Mouse (Mus musculus): ENCODE measurements around the gene Spg21.
A peak's percentile ranks its signal among the peaks of the same experiment; 100 is the strongest.

The Spg21 gene

DNA sequence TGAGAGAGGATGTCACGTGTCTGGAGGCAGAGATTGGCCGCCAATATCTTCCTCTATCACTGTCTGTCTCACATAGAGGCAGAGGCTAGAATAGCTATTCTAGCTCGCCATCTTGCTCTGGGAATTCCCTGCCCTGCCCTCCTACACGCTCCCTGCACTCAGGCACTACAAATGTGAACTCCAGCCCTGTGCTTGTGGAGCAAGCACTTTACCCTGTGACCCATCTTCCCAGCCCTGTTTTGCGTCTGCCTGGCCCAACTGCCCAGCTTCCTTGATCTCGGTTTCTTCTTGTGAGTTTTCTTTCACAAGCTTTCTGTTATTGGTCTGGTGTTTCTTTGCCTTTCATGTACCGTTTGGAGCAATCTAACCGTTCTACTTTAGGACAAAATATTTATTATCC lies 18.4 kb downstream of the Spg21 start:
- no peak for DNase-seq (ENCODE audit: low spot score)

DNA sequence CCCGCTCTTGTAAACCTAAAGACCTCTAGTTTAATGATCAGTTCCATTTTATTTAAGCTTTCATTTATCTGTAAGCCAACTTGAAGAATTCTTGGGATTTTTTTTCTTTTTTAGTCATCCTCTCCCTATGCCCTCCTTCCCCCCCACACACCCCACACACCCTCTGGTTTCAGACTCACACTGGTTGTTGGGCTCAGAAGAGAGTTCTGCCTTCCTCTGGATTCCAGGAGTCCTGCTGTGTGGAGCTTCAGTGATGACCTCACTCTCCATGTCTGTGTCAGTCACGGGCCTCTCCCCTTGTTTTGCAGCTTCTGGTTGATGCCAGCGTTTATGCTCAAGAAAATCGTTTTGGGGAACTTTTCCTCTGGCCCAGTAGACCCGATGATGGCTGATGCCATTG lies 19.3 kb downstream of the Spg21 start:
- DNase-seq (ENCODE audit: low spot score) = no peak

DNA sequence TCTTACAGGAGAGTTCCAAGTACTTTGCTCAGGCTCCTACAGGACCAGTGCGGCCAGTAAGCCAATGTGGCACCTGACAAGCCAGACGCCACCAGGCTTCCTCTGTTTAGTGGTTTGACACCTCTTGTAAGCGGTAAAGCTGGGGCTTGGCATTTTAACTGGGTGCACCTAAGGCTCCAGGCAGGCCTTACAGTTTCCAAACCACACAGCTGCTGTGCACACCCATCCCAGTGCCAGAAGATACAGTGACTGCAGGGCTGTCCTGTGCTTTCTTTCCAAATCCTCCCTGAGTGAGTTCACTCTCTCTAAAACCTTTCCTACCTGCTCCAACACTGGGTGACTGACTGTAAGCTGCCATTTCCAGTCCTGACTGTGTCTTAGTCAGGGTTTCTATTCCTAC lies 30.7 kb downstream of the Spg21 start:
- no peak for DNase-seq (ENCODE audit: low spot score)

DNA sequence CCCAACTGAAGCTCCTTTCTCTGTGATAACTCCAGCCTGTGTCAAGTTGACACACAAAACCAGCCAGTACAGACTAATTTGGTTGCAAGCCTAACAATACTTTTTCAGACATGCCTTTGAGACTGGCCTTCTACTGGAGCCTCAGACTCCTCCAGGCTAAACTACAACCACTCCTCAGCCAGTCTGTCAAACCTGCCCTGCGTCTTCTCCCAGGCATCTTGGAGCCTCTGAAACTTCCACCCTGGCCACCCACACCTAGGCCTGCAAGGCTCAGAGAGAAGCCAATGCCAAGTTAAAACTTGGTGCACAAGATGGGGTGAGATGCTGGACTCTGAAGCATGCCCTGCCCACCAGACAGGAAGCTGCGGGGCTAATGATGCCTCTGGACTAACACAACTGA lies 31.6 kb downstream of the Spg21 start:
- no peak for DNase-seq (ENCODE audit: low spot score)

DNA sequence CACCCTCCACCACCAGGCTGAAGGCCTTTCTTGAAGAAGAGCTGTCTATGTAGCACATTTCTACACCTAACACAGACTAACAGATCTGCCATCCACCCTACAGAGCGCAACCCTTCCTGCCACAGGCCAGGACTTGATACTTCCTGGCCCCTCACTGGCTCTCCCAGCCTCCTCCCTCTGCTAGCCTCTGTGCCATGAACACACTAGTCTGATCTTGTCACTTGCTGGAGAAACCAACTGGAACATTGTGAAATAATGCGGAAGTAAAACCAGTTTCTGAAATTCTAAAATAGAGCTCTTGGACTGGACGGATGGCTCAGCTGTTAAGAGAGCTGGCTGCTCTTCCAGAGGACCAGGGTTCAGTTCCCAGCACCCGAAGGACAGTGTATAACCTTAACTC lies 32.1 kb downstream of the Spg21 start:
- no peak for DNase-seq (ENCODE audit: low spot score)

DNA sequence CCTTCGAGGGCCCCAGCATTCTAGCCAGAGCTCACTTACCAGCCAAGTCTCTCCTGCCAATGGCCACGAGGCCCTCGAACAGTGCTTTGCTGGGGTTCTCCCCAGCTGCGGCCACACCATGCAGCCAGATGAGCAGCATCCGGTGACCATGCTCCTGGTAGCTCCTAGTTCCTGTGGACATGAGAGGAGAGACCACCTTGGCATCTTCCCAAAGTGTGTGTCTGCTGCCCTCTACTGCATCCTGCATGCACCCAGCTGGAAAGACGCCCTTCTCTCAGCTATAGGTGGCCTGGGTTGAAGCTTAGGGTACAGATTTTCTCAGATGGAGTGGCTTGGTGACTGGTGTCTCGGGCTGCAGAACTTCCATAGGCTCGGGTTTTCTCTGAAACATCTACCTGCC lies 41.4 kb downstream of the Spg21 start:
- DNase-seq (ENCODE audit: low spot score) = peak; percentile 64

DNA sequence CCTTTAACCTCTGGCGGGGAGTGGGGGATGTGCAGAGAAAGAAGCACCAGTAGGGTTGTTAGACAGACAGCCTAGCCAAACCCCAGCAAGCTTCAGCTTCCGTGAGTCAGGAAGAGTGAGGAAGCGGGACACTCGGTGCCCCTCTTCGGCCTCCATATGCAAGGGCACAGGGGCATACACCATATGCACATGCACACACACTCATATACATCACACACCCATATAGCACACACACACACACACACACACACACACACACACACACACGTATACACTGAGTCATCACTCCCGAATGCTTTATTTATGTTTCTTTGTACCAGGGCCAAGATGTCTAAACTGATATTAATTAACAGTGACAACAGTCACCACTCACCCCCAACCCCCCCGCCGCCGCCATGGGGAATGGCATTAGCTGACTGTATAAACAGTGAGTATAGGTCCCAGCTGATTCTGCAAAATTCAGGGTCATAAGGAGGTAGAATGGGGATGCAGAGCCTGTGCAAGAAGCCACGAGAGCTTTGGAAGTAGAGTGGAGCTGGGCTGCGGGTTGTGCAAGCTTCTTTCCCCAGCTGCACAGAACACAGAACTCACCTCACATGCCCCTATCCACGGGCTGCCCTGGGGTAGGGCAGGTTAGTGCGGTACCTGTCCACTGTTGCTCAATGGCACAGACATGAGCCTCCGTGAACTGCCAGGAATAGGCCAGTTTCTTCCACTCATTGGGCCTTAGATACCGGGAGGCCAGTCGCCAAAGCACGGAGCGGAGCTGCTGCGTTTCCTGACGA lies 42.2 kb downstream of the Spg21 start:
- DNase-seq (ENCODE audit: low spot score) = no peak

DNA sequence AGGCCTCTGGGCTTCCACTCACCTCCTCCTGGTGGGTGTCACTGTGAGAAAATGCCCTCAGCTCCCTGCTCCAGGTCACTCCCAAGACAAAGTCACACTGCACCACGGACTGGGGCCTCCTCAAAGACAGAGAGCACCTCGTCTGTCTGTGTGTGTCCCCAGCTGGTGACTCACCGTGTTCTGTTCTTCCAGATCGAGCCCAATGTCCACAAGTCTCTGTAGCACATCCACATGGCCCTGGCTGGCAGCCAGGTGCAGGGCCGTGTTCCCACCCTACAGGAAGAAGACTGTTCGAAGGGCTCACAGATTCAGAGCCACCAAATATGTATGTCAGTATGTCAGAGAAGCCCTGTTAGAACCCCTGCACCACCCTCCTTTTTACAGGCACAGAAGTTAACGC lies 47.7 kb downstream of the Spg21 start:
- DNase-seq (ENCODE audit: low spot score) = no peak

DNA sequence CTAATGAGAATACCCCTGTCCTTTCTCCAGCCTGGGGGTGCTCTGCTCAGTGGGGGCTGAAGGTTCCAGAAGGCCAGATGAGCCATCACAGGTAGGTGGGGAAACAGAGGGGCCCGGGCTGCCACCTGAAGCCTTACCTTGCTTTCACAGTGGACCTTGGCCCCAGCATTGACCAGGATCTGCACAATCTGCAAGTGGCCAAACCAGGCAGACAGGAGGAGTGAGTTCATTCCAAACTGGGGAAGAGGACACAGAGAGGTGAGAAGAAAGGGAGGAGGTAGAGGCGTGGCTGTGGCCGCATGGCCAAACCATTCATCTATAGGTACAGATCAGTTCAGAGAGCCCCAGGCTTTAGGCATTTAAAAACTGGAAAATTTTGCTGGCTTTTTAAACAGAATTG lies 51.8 kb downstream of the Spg21 start:
- no peak for DNase-seq (ENCODE audit: low spot score)

DNA sequence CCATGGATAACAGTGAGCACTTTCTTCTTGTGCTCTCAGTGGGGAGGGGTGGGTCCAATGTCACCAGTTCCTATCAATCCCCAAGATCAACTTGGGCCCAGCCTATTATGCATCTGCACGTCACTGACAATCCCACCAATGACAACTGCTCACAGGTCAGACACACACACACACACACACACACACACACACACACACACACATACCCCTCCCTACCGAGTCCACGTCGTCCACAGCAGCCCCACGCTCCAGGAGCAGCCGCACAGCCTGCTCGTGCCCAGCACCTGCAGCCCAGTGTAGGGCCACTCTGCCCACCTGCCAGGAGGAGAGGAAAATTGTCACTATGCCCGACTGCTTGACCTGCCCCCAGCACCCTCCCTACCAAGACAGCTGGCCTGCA lies 53.7 kb downstream of the Spg21 start:
- DNase-seq (ENCODE audit: low spot score) = no peak

DNA sequence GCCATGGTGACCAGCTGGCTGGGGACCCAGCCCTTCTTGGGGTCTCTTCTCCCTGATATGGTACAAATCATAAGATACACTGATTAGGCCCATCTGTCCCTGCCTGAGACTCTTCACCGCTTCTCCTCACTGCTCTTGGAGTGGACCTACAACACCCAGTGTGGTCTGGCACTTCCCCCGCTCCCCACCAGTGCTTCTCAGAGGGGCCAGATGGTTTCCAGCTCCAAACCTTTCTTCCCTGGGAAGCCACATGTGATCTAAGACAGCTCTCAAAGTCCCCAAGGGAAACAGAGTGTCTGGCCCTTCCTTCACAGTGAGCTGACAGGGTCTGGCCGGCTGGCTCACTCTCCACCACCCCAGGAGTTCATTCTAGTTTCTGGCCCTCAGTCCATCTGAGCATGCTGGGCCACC lies 54.1 kb downstream of the Spg21 start:
- no peak for DNase-seq (ENCODE audit: low spot score)

DNA sequence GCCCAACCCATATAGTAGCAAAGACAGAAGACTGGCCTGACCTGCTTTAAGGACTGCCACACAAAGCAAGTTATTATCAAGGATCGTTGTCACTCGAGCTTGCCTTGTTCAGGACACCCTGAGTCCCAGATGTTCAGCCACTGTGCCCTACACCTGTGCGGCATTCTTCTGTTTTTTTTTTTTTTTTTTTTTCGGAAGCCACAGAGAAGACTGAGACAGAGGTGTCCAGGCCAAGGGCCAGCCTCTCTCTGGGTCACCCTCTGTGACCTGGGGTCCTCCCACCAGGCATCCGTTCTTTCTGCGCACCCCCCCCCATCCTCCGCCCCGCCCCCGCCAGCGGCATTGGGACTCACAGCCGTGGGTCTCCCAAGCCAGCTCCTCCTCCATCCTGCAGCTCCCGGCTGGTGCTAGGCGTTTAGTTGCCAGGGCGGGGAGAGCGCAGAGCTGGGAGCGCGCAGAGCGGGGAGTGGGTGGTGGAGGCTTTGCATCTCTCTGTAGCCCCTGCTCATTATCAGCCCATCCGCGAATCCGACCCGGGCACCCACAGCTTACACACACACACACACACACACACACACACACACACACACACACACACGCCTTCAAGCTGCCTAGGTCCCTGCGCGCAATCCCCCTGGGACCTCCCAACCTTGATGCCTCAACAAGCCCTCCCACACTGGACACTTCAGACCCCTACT lies 59.2 kb downstream of the Spg21 start, which contains the start of gene Ankdd1a:
Gene Ankdd1a (minus strand): TSS at position 387 of the 698 bp plus-strand sequence.
- peak; percentile 52 for DNase-seq (ENCODE audit: low spot score)

DNA sequence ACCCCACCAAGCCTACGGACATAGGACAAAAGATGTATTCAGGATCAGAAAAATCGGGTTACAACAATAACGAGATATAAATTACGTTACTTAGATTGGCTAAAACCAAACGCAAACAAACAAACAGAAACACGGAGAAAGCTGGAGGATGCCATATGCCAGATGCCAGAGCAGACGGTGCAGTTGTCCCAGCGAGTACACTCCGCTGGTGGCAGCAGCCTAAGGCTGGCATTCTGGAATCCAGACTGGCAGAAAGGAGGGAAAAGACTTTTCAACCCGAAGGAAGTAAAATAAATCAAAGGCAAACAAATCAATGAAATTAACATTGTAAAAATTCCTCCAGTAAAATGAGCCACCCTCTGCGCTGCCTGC lies 59.7 kb downstream of the Spg21 start:
- no peak for DNase-seq (ENCODE audit: low spot score)

DNA sequence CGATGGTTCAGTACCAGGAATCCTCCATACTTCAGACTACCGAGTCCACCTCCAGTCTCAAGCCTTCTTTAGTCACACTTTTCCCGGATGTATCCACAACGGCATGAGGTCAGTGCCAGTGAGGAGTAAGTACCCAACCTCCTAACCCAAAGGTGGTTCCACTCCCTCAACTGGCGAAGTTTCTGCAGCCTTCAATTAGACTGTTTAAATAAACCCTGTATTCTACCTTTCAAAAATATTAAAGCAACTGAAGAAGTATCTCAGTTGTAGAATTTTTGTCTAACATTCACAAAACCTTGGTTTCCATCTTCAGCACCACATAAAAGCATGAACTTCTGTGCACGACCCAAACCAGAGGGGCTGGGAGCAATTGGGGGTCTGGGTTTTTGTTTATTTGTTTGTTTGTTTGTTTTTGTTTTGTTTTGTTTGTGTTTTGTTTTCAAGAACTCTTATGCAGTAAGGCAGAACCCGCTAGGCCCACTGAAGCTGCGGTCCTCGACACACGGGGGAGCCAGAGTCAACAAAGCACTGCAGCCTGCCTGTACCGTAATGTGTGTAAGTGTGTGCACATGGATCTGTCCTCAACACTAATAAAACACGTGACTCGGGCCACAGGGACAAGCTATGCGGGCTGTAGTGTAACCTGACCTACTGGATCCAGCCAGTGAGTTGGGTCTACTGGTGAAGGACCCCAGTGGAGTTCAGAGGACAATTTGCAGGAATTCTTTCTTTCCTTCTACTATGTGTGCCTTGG lies 63.0 kb downstream of the Spg21 start:
- peak; percentile 95 for DNase-seq (ENCODE audit: low spot score)

DNA sequence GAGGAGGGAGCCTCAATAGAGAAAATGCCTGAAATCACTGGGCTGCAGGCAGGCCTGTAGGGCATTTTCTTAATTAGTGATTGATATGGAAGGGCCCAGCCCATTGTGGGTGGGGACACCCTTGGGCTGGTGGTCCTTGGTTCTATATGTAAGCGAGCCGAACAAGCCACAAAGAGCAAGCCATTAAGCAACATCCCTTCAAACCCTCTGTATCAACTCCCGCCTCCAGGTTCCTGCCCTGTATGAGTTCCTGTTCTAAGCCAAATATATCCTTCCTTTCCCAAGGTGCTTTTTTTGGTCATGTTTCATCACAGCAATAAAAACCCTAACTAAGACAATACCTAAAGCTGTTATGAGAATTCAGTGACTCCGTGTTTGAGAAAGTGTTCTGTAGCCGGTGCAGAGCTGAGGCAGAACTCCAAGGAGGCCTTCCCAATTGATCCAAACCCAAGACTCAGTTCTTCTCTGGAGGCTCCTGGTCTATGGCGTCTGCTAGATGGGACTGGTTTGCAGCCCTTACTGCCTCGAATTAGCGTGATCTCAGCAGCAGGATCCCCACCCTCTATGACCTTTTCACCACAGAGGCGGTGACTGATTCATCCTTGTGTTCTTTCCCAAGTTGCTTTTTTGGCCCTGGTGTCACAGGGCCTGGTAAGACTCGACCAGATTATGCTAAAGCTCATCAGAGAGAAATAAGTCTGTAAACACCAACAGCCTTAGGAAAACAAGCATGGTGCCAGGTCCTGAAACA lies 64.9 kb downstream of the Spg21 start:
- DNase-seq (ENCODE audit: low spot score) = no peak

DNA sequence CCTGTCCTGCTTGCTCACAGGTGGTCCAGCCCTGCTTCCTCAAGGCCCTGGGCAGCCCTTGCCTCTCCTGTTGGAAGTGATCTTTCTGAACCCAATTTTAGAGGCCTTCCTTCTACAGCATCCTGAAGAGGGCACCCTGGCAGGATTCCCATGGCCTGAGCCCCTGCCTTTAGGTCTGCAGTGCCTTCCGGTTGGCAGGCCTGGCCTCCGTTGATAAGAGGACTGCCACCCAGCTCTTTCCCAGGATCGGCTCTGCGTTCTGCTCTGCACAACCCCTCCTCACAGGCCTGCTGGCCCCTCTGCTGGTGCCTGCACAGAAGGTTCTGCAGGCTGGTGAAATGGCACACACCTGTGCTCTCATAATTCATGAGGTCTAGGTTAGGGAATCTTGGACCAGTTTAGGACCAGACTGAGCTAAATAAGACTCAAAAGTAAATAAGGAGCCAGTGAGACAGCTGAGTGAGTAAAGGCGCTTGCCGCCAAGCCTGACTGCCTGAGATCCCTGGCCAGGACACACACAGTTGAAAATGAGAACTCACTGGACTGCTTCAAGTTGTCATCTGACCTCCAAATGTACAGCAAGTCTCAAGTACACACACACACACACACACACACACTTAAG lies 67.8 kb downstream of the Spg21 start:
- no peak for DNase-seq (ENCODE audit: low spot score)

DNA sequence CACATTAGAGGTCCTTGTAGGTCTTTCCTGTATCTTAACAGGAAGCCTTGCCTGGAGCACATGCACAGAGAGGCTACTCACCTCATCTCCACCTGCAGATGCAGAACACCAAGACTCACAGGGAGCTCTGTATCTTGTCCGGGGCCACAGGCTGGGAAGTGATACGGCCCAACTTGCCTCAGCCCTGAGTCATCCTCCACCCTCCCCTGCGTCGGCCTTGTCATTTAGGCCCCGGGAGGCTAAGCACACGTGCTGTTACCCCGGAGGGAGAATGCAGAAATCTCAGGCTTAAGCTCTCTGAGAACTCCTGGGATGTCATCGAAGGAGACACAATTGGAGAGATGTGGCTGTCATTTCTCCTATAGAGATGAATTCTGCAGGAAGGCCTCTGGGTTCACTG lies 68.9 kb downstream of the Spg21 start:
- DNase-seq (ENCODE audit: low spot score) = no peak

DNA sequence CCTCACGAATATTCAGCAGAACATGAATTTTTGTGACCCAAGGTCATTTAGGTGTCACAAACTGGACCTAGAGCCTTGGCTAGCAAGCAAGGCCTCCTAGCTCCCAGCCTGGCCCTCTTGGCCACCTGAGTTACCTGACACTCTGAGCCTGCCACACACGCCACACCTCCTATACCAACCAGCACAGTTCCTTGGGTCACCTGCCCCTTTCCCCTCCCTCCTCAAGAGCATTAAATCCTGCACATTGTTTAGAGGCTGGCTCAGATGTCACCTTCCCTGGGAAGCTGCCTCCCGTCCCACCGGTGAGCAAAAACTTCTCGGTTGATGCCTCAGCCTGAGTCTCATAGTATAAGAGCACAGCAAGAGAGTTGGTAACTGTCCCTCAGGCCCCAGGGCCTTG lies 70.5 kb downstream of the Spg21 start:
- no peak for DNase-seq (ENCODE audit: low spot score)

DNA sequence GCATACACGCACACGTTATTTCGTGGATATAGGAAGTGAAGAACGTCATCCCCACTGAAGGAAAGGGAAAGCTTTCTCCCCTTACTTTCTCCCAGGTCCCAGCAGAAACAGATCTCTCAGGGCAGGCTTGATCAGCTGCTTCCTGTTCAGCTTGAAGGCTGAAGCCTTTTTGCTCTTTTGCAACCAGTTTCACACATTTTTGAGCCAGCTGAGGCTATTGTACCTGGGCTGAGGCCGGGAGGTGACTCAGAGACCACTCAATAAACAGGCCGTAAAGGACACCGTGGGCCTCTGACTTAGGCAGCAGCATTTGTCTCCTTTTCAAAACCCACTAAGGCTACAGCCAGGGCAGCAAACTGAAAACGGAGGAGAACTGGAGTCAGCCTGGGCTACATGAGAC lies 72.2 kb downstream of the Spg21 start:
- no peak for DNase-seq (ENCODE audit: low spot score)

DNA sequence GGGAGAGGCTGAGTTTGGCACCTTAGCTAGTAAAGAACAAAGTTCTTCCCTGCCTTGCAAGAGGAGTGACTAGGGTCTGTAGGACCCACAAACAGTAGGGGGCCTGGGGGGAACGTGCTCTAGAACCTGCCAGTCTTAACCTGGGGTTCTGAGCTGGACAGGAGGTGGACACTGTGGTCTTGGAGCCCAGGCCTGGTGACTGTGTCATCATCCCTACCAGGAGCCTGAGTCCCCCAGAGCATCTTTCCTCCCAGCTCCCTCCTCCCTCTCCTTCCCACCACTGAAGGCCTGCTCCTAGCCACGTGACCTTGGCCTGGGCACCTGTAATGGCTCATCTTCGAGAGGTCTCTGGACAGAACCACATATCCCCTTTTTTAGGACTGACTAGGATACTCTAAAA lies 73.4 kb downstream of the Spg21 start:
- no peak for DNase-seq (ENCODE audit: low spot score)

DNA sequence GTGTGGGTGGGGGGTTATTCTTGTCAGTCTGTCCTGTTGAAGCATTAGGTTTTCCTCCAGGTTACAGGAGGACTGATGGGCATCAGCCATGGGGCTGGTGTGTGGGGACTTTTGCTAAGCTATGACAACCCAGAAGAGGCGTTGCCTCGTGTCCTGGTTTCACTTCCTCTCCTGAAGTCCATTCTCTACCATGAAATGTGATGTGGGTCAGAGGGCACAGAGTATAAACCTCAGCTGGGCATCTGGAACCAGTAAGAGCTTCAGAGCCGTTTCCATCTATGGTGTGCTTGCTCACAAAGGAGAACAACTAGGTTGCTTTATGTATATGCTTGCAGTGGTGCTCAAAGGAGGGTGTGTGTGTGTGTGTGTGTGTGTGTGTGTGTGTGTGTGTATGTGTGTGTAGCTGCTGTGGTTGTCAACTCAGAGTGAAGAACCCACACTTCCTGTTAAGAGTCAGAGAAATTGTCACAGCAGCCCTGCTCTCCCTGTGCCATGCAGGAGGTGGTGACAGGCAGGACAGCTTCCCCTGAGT lies 74.5 kb downstream of the Spg21 start:
- DNase-seq (ENCODE audit: low spot score) = no peak
